Mouse (Mus musculus): ENCODE results near the gene Cdc42bpb.

The Cdc42bpb gene

DNA sequence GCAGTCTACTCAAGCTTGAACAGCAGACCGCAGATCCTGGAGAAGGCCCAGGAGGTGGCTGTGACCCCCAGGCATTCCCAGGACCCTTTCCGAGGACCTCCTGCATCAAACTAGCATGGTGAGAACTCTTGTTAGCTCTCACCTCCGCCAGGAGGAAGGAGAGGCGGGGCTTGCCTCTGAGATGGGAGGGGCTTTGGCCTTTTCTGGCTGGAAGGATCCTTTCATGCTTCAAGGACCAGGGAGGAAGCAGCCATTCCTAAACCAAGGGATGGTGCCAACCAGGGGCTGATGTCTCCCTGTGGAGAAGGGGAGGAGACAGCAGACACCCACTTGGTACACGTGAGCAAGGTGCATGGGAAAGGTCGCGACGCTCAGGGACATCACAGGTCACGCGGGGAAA is 93.0 kb downstream of the Cdc42bpb start:
- no peak for DNase-seq (ENCODE audit: low spot score in 2 of 2)

DNA sequence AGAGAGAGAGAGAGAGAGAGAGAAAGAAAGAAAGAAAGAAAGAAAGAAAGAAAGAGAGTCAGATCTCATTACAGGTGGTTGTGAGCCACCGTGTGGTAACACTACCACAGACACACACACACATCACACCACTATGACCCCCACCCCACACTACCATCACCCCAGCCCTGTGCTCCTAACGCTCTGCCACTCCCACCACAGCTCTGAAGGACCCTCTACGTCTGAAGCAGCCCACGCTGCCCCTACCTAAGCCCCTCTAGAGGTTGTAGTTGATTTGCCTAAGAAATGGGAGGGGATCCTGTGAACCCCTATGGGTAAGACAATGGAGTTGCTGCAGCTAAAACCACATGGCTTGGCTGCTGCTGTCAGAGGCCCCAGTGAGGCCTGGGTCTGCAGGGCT is 93.9 kb downstream of the Cdc42bpb start:
- no peak for DNase-seq (ENCODE audit: low spot score in 2 of 2)

DNA sequence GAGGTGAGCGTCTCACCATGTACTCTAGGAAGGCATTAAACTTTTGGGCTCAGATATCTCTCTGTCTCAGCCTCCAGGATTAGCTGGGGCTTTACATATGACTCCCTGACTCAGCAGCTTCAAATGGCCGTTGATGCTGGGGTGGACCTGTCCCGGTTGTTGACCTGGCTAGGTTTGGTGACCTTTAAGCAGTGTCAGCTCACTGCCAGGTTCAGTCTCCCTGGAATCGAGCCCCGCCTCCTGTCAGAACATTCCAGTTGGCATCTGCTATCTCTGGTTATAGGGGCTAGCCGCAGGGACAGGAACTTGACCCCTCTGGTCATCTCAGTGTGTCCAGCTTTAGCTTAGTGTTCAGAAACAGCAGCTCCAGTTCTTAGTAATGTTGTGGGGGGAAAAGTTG is 101.1 kb downstream of the Cdc42bpb start:
- DNase-seq (ENCODE audit: low spot score in 2 of 2), result no peak

DNA sequence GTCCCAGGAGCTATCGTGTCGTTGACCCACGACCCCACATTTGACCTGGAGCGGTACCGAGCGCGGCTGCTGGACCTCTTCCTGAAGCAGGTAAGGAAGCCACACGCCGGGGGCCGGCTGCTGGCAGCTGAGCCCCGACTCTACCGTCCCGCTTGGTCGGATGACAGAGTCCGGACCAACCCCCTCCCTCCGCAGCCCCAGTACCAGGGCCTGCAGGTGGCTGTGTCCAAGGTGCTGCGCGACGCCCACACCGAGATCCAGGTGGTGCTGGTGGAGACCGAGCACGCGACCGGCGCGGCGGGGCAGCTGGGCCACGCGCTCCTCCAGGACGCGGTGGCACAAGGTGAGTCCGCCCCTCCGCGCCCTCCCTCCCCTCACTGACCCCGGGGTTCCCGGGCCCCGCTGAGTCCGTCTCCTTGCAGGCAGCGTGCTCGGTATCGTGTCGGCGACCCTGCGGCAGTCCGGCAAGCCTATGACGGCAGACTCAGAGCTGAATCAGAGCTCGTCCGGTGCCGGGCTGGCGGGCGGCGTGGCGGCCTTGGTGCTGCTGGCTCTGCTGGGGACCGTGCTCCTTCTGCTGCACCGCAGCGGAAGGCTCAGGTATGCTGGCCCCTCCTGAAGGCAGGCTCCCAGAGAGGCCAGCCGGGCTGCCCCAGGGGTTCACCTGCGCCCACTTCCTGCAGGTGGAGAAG is 102.2 kb downstream of the Cdc42bpb start:
- no peak for DNase-seq (ENCODE audit: low spot score in 2 of 2)

DNA sequence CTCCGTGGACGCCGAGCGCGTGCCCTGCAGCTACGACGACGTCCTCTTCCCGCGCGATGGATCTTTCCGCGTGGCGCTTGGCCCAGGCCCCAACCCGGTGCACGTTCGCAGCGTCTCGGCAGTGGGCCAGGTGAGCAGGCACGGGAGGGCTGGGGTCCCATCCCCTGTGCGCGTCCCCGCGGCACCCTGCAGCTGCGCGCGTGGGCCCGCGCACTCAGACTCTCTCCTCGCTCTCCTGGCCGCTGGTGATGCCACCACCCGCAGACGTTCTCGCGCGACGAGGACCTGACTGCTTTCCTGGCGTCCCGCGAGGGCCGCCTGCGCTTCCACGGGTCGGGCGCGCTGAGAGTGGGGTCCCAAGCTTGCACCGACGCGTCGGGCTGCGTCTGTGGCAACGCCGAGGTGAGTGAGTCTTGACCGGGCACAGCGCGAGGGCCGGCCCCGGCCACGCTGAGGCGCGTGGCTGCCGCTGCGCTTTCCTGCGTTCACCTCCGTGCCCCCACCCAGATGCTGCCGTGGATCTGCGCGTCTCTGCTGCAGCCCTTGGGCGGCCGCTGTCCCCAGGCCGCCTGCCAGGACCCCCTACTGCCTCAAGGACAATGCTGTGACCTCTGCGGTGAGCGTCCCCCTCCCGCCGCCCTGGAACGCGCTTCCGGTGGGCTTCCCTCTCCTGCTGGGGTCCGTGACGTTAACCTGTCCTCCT is 102.9 kb downstream of the Cdc42bpb start:
- DNase-seq (ENCODE audit: low spot score in 2 of 2), result no peak

DNA sequence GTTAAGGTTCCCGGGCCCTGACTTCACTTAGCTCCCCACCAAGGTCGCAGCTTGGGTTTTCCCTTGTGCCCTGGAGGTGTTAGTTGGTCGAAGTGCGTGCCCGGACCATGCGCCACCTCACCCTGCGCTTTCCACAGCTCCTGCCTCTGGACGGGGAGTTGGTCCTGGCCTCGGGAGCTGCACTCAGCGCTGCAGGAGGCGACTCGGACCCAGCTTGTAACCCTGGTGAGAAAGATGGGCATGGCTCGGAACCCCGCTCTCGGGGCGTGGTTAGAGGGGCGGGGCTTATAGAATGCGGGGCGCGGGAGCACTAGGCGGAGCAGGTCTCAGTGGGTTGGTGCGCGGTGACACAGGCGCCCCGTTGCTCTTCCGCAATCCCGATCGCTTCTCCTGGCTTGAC is 103.5 kb downstream of the Cdc42bpb start:
- no peak for DNase-seq (ENCODE audit: low spot score in 2 of 2)

DNA sequence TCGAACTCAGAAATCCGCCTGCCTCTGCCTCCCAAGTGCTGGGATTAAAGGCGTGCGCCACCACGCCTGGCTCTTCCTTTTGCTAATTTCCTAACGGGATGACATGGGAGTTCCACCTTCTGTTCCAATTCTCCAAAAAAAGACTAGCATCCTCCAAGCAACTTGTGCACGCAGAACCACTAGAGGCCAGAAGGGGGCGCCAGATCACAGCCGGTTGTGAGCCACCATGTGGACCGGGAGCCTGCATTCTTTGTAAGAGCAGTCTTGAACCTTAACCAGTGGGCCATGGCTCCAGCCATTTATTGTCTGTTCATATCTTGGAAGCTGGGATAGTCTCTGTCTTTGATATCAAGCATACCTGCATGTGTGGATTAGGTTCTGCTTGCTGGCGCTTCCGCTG is 105.1 kb downstream of the Cdc42bpb start:
- peak; percentile 16 to 49 for DNase-seq (ENCODE audit: low spot score in 2 of 2)

DNA sequence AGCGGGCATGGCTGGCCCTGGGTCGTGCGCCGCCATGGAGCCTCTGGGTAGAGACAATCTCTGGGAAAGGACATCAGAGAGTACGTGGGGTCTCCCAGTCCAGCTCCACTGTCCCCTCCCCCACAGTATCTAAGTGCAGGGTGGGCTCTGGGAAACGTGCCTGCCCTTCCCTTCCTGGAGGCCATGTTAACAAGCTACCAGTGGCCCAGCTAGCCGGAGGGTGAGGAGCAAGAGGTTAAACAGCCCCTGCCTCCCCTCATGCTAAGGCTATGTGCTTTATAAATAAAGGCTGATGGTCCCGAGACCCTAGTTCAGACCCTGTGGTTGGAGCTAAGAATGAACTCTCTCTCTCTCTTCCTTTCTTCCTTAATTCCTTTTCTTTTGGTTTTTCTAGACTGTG is 105.6 kb downstream of the Cdc42bpb start:
- DNase-seq (ENCODE audit: low spot score in 2 of 2), result no peak

DNA sequence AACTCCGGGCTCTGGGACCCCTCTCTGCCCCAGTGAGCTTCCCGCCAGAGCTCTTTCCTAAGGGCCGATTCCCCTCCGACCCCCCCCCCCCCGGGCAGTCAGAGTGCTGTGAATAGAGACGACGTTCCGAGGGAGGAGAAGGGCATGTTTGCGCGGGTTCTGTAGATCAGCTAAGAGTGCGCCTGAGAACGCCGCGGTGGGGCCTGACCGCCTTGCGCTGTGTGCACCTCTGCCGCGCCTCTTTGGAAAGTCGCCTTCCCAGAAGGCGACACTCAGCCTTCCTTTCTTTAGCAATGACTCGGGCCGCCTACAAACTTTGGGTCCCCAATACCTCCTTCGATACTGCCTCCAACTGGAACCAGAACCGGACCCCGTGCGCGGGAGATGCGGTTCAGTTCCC is 106.1 kb downstream of the Cdc42bpb start:
- no peak for DNase-seq (ENCODE audit: low spot score in 2 of 2)

DNA sequence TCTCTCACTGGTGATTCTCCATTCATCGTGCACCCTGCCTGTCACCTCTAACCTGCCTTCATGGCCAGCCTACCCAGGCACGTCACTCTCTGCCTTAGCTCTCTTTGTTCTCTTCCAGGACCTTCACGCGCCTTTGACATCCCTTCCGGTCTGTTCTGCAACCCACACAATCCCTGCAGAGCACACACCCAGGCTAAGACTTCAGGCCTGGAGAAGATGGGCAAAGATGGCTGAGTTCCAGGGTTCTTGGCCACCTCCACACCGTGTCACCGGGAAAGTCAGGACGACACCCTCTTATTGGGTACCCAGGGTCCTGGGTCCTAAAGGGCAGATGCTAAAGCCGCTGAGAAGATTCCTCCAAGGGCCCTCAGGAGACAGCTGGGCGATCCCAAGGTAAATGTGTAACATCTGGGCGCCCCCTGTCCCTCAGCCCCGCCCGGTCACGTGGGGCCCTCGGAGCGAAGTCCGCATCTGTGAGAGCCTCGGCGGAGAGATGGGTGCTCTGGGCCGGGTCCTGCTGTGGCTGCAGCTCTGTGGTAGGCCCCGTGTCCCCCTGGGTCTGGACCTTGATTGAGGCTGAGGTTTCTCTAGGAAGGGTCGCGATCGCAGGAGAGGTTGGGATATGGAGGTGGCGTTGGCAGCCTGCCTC is 106.8 kb downstream of the Cdc42bpb start, which contains the start of gene Amn:
Amn (plus strand) TSS at position 467 of the 649 bp plus-strand sequence.
- no peak for DNase-seq (ENCODE audit: low spot score in 2 of 2)

DNA sequence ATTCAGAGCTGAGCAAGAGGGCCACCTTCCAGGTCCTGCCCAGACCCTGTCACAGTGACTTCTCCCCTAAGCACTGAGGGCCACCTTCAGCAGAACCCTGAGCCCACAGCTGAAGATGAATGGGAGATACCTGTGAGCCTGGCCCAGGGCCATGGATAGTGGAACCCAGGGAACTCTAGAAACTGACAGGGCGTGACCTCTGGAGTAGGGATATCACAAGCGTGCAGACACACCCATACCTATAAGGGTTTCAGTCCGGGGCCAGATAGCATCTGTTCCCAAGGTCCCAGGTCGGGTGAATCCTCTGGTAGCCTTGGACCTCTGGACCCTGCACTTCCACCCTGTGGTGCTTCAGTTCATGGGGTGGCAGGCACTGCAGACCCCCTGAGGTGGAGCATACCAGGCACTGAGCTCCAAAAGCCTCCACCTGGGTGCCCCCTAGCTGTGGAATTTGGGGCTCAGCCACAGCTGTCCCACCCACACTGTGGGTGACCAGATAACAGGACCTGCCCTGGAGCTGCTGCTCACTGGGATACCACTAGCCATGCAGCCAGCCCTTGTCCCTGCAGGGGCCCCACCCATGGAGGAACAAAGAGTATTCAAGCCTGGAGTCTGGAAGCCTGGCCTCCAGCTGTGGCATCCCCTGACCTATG is 109.7 kb downstream of the Cdc42bpb start:
- DNase-seq (ENCODE audit: low spot score in 2 of 2), result no peak

DNA sequence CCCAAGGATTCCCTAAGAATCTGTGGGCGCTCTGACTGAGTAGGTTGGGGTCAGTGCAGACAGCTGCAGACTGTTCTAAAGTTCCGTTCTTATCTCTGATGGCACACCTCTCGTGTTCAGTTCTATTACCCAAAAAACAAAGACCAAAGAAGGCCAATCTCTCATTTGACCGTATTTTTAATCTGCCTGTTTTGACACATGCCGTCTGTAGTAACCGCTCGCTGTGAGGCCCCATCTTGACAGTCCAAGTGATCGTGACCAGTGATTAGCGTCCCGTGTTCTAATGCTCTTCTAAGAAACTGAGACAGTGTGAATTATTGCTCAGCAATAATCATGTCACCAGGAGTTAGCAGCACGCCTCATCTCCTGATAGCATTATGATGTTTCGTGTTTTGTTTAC is 110.9 kb downstream of the Cdc42bpb start:
- no peak for DNase-seq (ENCODE audit: low spot score in 2 of 2)

DNA sequence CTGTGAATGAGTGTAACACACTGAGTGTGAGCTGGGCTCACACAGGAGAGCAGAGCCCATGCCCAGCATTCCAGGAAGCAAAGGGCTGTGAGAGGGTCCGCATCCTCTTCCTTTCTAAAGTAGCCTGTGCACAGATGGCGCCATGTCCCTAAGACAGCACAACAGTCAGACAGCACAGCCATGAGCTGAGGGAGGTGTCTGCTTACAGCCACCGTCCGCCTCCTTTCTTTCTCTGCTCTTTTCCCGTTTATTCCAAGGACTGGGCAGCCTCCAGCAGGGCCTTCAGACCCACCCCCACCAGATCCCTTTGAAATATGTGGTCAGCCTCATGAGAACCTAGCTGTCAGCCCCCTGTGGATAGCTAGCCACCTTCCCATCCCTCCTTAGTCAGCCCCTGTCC is 112.3 kb downstream of the Cdc42bpb start:
- no peak for DNase-seq (ENCODE audit: low spot score in 2 of 2)

DNA sequence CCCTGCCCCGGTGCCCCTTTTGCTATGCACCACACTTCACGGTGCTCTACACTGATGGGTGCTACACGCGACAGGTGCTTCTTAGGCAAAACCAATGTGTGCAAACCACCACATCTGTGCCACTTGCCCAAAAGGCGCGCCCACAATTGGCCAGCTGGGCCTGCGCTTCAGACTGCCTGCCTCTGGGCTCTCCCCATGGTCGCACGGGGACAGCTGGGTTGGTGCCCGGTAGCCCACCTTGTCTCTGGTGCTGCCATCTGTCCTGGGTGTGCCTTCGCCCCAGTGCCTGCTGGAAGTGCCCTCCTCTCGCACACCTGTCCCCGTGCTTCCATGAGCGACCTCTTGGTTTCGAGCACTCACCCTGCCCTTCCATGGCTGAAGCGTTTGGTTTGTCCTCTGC is 113.9 kb downstream of the Cdc42bpb start:
- no peak for DNase-seq (ENCODE audit: low spot score in 2 of 2)

DNA sequence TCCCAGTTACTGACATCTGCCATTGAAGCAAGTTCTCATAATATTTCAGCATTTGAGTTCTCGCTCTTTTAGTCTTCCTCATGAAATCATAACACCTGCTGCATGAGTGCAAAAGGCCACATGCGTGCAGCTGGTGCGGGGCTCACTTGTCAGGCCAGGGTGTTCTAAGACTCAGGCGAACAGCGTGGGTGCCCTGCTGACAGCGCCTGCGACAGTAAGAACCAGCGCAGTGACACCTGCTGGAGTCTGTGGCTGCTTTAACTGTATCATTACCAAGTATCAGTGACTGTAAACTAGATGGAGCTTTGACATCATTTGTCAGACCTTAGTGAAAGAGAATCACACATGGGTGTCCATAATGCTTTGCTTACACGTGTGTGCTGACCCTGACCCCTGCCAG is 126.3 kb downstream of the Cdc42bpb start:
- no peak for DNase-seq (ENCODE audit: low spot score in 2 of 2)

DNA sequence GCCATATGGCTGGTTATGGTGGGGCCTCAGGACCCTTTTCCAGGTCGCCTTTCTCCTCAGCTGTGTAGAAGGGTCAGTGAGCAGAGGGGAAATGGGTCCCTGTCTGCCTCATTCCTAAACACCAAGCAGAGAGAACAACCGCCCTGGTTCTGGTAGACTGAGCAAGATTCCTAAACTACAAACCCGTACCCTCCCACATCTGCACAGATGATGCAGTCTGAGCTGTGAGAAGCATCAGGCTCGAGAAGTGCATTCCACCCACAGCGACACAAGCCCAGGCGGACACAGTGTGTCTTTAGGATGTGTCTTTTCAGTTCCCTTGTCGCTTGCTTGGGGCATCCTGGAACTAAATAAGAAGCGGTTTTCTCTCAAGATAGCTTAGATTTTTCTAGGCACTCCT is 127.4 kb downstream of the Cdc42bpb start:
- no peak for DNase-seq (ENCODE audit: low spot score in 2 of 2)

DNA sequence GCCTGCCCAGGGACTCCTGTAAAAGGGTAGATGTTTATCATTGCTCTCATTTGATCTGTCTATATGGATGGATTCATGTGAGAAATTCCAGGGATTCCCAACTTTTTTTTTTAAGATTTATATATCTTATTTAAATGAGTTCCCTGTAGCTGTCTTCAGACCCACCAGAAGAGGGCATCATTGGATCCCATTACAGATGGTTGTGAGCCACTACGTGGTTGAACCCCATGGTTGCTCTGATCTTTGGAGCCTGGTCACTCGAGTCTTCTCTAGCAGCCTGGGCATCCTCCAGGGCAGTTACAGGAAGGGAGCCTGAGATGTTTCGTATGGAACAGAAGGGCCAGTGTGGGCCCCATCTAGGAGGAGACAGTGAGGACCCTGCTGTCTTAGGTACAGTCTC is 128.4 kb downstream of the Cdc42bpb start:
- DNase-seq (ENCODE audit: low spot score in 2 of 2), result no peak

DNA sequence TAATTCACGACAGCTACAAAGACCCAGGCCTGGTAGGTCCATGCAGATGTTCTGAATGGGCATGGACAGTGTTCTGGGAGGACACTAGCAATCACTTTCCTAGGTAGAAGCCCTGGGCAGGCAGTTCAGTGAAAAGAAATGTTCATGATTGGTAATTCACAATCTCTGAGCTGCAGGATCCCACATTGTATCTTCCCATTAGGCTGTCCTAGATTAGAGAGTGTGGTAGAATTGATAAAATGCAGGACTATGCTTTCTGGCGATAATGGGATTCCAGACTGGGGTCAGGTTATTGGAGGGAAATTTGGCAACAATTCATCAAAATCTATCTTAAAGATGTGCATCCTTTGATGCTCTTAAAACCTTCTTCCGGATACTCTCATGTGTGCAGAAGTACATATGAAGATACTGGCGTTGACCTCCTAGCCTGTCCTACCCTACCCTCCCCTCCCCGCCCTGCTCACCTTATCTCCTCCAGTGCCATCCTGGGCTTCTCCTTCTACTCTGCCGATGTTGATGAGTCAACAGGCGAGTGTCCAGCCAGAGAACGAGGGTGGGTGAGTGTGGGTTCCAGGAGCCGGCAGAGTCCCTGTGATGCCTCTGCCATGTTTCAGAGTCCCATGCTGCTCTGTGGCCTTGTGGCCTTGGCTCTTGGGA is 130.6 kb downstream of the Cdc42bpb start:
- DNase-seq (ENCODE audit: low spot score in 2 of 2), result no peak

DNA sequence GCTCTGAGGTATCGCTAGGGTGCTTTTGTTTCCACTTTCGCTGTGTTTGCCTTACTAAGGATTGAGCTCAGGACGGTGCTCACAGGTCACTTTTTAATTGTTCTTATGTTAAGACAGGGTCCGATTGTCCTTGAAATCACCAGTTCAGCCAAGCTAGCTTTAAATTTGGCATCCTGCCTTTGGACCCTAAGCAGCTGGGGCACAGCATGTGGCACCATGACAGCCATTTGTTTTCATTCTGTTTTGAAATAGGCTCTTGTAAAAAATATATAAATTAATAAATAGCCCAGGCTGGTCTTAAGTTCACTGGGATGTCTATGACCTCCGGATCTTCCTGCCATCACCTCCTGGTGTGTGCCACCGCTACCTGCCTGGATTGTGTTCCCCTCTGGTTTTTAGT is 132.4 kb downstream of the Cdc42bpb start:
- DNase-seq (ENCODE audit: low spot score in 2 of 2), result no peak

DNA sequence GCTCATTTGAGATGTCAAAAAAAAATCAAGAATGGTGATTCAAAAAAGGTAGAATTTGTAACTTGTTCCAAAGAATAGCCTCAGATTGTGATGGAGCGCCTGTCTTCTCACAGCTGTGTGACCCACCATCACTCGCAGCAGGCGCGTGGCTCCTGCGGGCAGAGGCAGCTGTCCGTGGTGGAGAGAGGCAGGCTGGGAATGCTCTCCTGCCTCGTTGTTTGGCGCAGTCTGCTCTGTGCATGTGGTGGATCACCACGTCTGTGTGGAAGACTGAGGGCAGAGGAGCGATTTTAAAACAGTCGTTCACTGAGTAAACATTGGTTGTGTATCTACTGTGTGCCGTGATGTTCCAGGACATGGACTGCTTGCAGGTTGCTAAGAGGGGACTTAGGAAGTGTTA is 133.8 kb downstream of the Cdc42bpb start:
- no peak for DNase-seq (ENCODE audit: low spot score in 2 of 2)

All from heart, adult 9 months (tissue).